Mouse (Mus musculus) heart, postnatal 0 days (tissue): ENCODE measurements around the gene Adprm.

ENCODE experiments used
- CTCF ChIP-seq: IDR thresholded peaks from 2 replicates; pipeline ENCODE4 v1.5.1; 2016; ENCODE audit warnings: antibody characterized with exemption, control low read depth, low read depth
- EP300 ChIP-seq: IDR thresholded peaks from 2 replicates; pipeline ENCODE4 v1.6.1; 2016; ENCODE audit warnings: antibody characterized with exemption, low read depth

GRCm38 (mm10) chr11:67087225-67087624 is 34.8 kb upstream of the Adprm start:
- TF ChIP-seq CTCF (no peak), EP300 (no peak)
